Mouse (Mus musculus) ES-Bruce4 (cell line): ENCODE measurements around the gene Serpinb1a.

Experiments
- CTCF ChIP-seq: IDR thresholded peaks from one replicate; pipeline ENCODE4 v1.8.1; 2011; ENCODE audit warnings: low read depth, low read length
- EP300 ChIP-seq: IDR thresholded peaks from 2 replicates; pipeline ENCODE4 v1.6.1; 2011; ENCODE audit warnings: low read depth, low read length; ENCODE audit not compliant: insufficient read depth

DNA sequence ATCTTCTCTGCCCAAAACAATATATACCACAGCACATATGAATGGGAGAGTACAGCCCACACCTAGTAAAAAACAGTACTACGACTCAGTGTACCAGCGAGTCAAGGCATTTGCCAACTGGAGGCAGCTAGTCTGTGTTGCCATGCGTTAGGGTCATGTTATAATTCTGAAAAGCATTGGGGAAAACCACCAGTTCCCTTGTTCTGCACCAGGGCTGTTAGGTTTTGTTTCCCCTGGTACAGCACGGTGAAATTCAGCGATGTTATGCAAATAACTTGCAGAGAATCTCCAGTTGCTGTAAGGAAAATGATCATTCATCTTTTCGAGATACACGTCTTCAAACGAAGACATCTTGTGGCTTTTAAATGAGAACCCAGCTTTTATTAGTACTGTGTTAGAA is 25.4 kb downstream of the Serpinb1a start:
- TF ChIP-seq CTCF = no peak
- TF ChIP-seq EP300 = no peak
